Mouse (Mus musculus) duodenum, adult 2 months (tissue): ENCODE results near the gene Tro. TPM values are rescaled to one million over a fixed set of nuclear protein-coding genes. Genes with fewer than 3 reads are reported as not detected.

Source experiments
- polyA plus RNA-seq: library from polyadenylated mRNA; depleted of rRNA; stranded (reverse); fragments of >200 nt; gene quantifications from 2 replicates; pipeline ENCODE4 v1.2.3, GENCODE M21; 2012; ENCODE audit warnings: low replicate concordance; rRNA removed

Gene Tro
- 0.28 and 0.30 TPM in 2 replicates for polyA plus RNA-seq

DNA sequence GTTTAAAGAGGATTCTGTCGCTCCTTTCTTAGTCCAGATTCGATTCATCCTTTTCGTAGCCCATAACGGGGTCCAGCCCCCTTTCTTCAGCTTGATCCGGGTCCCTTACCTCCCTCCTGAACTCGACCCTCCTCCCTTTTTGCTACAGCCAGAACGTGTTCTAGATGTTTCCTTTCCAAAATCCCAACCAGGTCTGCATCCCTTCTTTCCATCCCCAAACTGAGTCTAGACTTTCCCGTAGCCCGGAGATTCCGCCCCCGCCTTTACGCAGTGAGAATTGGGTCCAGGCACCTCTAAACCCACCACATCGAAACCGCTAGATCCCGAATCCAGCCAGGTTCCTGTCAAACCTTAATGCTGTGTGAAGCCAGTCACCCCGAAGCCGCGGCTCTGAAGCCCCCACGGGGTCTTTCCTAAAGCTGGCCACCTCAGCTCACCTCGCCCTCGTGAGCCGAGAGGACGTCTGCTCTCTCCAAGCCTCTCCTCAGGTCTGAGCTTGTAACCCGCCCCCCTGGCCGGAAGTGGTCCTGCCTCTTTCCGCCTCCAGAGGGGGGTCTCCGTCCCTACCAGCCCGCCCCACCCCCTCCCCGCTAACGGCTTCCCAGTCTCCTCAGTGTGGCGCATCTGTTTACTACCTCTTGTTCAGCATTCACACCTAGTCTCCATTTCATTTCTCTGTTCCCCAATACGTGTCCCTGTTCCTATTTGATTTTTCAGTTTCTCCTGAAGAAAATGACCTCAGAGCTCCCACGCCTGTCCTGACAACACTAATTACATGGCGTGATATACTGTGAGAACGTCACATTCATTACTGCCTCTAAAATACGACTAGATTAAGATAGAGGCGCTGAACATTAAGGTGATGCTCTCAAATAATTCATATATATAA, at the start of gene Tro:
TSS of gene Tro (minus strand) at position 676 of the 889 bp plus-strand sequence.

Other genes starting within 250 kb of the Tro start
- 0.12 and 0.29 TPM in 2 replicates for gene Tmem29, start 198.4 kb downstream of the Tro start, polyA plus RNA-seq
- gene Alas2, start 110.2 kb downstream of the Tro start, polyA plus RNA-seq, result 1.8 and 7.6 TPM in 2 replicates
- 1.4 and 1.8 TPM in 2 replicates for gene Pfkfb1, start 69.4 kb downstream of the Tro start, polyA plus RNA-seq
- 3.0 and 4.0 TPM in 2 replicates for gene Apex2, start 67.7 kb downstream of the Tro start, polyA plus RNA-seq
- gene Maged2, start 156.8 kb upstream of the Tro start, polyA plus RNA-seq, result 5.2 and 7.4 TPM in 2 replicates